Mouse (Mus musculus): ENCODE measurements around the gene Anks1b. TPM values are rescaled to one million over a fixed set of nuclear protein-coding genes. Genes with fewer than 3 reads are reported as not detected.

Anks1b gene
- polyA plus RNA-seq, 1 experiment from 2014 or later, result 13.0 TPM

DNA sequence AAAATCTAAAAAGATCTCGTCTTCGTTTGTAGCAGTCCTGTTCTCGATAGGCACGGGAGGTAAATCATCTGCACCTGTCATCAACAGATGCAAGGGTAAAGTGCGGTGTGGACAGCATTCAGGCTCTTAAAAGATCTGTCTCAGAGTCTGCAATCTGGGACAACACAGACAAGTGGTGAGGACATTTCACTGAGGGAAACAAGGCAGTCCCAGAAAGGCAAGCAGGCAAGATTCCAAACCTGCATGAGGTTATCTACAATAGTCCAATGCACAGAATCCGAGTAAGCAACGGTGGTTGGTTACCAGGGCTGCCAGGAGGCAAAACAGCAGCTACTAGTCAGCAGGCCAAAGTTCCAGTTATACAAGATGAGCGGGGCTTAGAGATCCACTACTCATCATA lies 912.4 kb downstream of the Anks1b start:
- H3K36me3 ChIP-seq (ENCODE audit: control insufficient read depth, insufficient read depth, low read length), result no peaks in the 10 kb centered on the region
- DNase-seq (ENCODE audit: low spot score) (no peak), ATAC-seq (ENCODE audit: low FRiP score) (no peak)
- no peaks in the 10 kb centered on the region for H3K4me1 ChIP-seq (replicated peaks; ENCODE audit: control insufficient read depth, insufficient read depth, low read length)
- H3K9ac ChIP-seq (ENCODE audit: low read depth, low read length), result no peak overlapping the region
- no peak overlapping the region for H3K27ac ChIP-seq (ENCODE audit: low read depth, low read length)
- H3K9me3 ChIP-seq (ENCODE audit: control insufficient read depth, low read length), result no peaks in the 10 kb centered on the region
- H3K4me3 ChIP-seq (ENCODE audit: low read depth, low read length), result no peak overlapping the region
- H3K4me2 ChIP-seq (replicated peaks; ENCODE audit: low read depth, low read length), result no peak overlapping the region
- H3K27me3 ChIP-seq (ENCODE audit: control insufficient read depth, insufficient read depth, low read length), result no peaks in the 10 kb centered on the region
- WGBS, result 89% methylated on average over 8 of the region's 8 CpGs

- Histone ChIP-seq H3K36me3 (ENCODE audit: control insufficient read depth, insufficient read depth, low read length) (no peaks in the 10 kb centered on the region), H3K27ac (ENCODE audit: low read depth, low read length) (no peak overlapping the region), H3K4me3 (ENCODE audit: low read depth, low read length) (no peak overlapping the region), H3K4me1 (replicated peaks; ENCODE audit: control insufficient read depth, insufficient read depth, low read length) (no peaks in the 10 kb centered on the region), H3K9me3 (ENCODE audit: control insufficient read depth, low read length) (no peaks in the 10 kb centered on the region), H3K27me3 (ENCODE audit: control insufficient read depth, insufficient read depth, low read length) (no peaks in the 10 kb centered on the region), H3K4me2 (replicated peaks; ENCODE audit: low read depth, low read length) (no peak overlapping the region), H3K9ac (ENCODE audit: low read depth, low read length) (no peak overlapping the region)
- 48% methylated on average over 6 of the region's 6 CpGs for WGBS
- ATAC-seq (ENCODE audit: low FRiP score), result no peak
- DNase-seq (ENCODE audit: low spot score), result no peak
These were observed 929.8 kb downstream of the Anks1b start for GRCm38 (mm10) chr10:90803112-90803511.

GRCm38 (mm10) chr10:90804602-90805095 lies 931.3 kb downstream of the Anks1b start:
- ATAC-seq (ENCODE audit: low FRiP score) (no peak), DNase-seq (ENCODE audit: low spot score) (no peak)
- WGBS, result 13% methylated on average over 4 of the region's 4 CpGs
- H3K27ac ChIP-seq (ENCODE audit: low read depth, low read length), result no peak overlapping the region
- no peaks in the 10 kb centered on the region for H3K27me3 ChIP-seq (ENCODE audit: control insufficient read depth, insufficient read depth, low read length)
- no peaks in the 10 kb centered on the region for H3K4me1 ChIP-seq (replicated peaks; ENCODE audit: control insufficient read depth, insufficient read depth, low read length)
- no peaks in the 10 kb centered on the region for H3K9me3 ChIP-seq (ENCODE audit: control insufficient read depth, low read length)
- H3K9ac ChIP-seq (ENCODE audit: low read depth, low read length), result no peak overlapping the region
- H3K4me3 ChIP-seq (ENCODE audit: low read depth, low read length), result no peak overlapping the region
- H3K4me2 ChIP-seq (replicated peaks; ENCODE audit: low read depth, low read length), result no peak overlapping the region
- H3K36me3 ChIP-seq (ENCODE audit: control insufficient read depth, insufficient read depth, low read length), result no peaks in the 10 kb centered on the region

DNA sequence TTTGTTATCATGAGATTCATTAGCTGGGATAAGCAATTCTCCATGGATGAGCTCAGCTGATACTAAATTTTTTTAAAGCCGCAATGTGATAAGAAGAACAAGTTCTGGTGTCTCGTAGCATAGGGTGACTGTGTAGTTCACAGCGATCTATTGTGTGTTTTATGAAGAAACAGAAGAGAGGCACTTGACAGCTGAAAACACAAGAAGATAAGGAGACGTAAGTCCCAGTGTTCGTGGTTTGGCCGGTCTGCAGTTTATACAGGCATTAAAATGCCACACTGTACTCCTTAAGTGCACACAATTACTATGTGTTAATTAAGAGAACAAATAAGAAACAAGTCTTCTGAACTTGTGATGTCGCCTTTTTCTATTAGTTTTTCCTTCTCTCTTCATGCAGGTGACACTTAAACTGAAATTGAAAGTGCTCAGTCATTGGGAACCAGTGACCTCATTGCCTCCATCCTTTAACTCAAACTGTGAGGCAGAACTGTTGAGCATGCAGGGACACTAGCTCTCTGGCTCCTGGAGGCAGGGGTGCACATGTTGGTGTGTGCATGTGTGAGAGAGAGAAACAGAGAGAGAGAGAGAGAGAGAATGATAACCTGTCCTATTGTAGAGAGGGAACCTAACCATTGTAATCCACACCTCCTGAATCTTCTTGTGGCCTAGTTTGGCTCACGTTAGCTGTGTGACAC lies 935.5 kb downstream of the Anks1b start:
- no peak overlapping the region for H3K4me2 ChIP-seq (replicated peaks; ENCODE audit: low read depth, low read length)
- WGBS, result 87% methylated on average over 8 of the region's 8 CpGs
- no peak overlapping the region for H3K9ac ChIP-seq (ENCODE audit: low read depth, low read length)
- H3K9me3 ChIP-seq (ENCODE audit: control insufficient read depth, low read length), result no peaks in the 10 kb centered on the region
- ATAC-seq (ENCODE audit: low FRiP score) (no peak), DNase-seq (ENCODE audit: low spot score) (no peak)
- H3K4me1 ChIP-seq (replicated peaks; ENCODE audit: control insufficient read depth, insufficient read depth, low read length), result no peaks in the 10 kb centered on the region
- no peaks in the 10 kb centered on the region for H3K36me3 ChIP-seq (ENCODE audit: control insufficient read depth, insufficient read depth, low read length)
- no peak overlapping the region for H3K27ac ChIP-seq (ENCODE audit: low read depth, low read length)
- H3K27me3 ChIP-seq (ENCODE audit: control insufficient read depth, insufficient read depth, low read length), result no peaks in the 10 kb centered on the region
- no peak overlapping the region for H3K4me3 ChIP-seq (ENCODE audit: low read depth, low read length)

DNA sequence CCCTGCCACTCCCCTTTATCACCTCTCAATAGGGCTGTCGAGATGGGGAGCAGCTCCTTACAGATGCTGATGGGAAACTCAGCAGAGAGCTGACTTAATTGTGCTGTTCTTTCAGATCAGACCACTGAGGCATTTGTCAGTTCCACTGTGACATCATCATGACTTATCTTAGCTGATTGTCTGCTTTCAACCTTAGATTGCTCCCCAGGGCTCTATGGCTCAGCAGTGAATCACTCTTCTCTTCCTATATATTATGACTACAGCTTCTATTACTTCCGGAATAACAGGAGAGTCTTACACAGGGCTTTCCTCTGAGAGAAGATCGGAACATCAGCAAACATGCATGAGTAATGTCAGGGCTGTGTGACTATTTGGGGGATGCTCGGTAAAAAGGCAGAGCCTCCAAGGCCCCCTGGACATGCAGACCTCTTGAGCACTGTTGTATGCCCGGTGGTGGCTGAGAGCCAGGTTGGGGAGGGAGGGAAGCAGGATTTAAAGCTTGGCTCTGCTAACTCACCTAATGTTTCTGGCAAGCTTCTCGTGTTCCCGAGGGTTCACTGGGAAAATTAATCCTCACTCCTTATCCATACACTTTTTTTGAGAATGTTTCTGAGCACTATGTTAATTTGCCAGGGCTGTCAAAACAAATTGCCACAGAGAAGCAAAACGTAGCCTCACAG lies 936.7 kb downstream of the Anks1b start:
- H3K36me3 ChIP-seq (ENCODE audit: control insufficient read depth, insufficient read depth, low read length), result no peaks in the 10 kb centered on the region
- no peaks in the 10 kb centered on the region for H3K27me3 ChIP-seq (ENCODE audit: control insufficient read depth, insufficient read depth, low read length)
- H3K4me2 ChIP-seq (replicated peaks; ENCODE audit: low read depth, low read length), result no peak overlapping the region
- DNase-seq (ENCODE audit: low spot score), result no peak
- H3K9ac ChIP-seq (ENCODE audit: low read depth, low read length), result no peak overlapping the region
- no peak for ATAC-seq (ENCODE audit: low FRiP score)
- H3K4me3 ChIP-seq (ENCODE audit: low read depth, low read length), result no peak overlapping the region
- no peaks in the 10 kb centered on the region for H3K4me1 ChIP-seq (replicated peaks; ENCODE audit: control insufficient read depth, insufficient read depth, low read length)
- no peaks in the 10 kb centered on the region for H3K9me3 ChIP-seq (ENCODE audit: control insufficient read depth, low read length)
- no peak overlapping the region for H3K27ac ChIP-seq (ENCODE audit: low read depth, low read length)
- 31% methylated on average over 8 of the region's 8 CpGs for WGBS

- no peak overlapping the region for H3K27ac ChIP-seq (ENCODE audit: low read depth, low read length)
- no peaks in the 10 kb centered on the region for H3K4me1 ChIP-seq (replicated peaks; ENCODE audit: control insufficient read depth, insufficient read depth, low read length)
- no peak overlapping the region for H3K9ac ChIP-seq (ENCODE audit: low read depth, low read length)
- H3K27me3 ChIP-seq (ENCODE audit: control insufficient read depth, insufficient read depth, low read length), result no peaks in the 10 kb centered on the region
- H3K9me3 ChIP-seq (ENCODE audit: control insufficient read depth, low read length), result no peaks in the 10 kb centered on the region
- ATAC-seq (ENCODE audit: low FRiP score), result no peak
- WGBS, result 79% methylated on average over 4 of the region's 4 CpGs
- H3K4me3 ChIP-seq (ENCODE audit: low read depth, low read length), result no peak overlapping the region
- no peak overlapping the region for H3K4me2 ChIP-seq (replicated peaks; ENCODE audit: low read depth, low read length)
- no peaks in the 10 kb centered on the region for H3K36me3 ChIP-seq (ENCODE audit: control insufficient read depth, insufficient read depth, low read length)
- DNase-seq (ENCODE audit: low spot score), result no peak
These were observed 938.1 kb downstream of the Anks1b start for GRCm38 (mm10) chr10:90811446-90811845.

- Histone ChIP-seq H3K4me3 (ENCODE audit: low read depth, low read length) (no peak overlapping the region), H3K4me2 (replicated peaks; ENCODE audit: low read depth, low read length) (no peak overlapping the region), H3K9ac (ENCODE audit: low read depth, low read length) (no peak overlapping the region), H3K27me3 (ENCODE audit: control insufficient read depth, insufficient read depth, low read length) (no peaks in the 10 kb centered on the region), H3K36me3 (ENCODE audit: control insufficient read depth, insufficient read depth, low read length) (no peaks in the 10 kb centered on the region), H3K27ac (ENCODE audit: low read depth, low read length) (no peak overlapping the region), H3K4me1 (replicated peaks; ENCODE audit: control insufficient read depth, insufficient read depth, low read length) (no peaks in the 10 kb centered on the region), H3K9me3 (ENCODE audit: control insufficient read depth, low read length) (no peaks in the 10 kb centered on the region)
- DNase-seq (ENCODE audit: low spot score), result no peak
- ATAC-seq (ENCODE audit: low FRiP score), result no peak
- WGBS, result 91% methylated on average over 5 of the region's 5 CpGs
These were observed 940.0 kb downstream of the Anks1b start for GRCm38 (mm10) chr10:90813326-90813725.

DNA sequence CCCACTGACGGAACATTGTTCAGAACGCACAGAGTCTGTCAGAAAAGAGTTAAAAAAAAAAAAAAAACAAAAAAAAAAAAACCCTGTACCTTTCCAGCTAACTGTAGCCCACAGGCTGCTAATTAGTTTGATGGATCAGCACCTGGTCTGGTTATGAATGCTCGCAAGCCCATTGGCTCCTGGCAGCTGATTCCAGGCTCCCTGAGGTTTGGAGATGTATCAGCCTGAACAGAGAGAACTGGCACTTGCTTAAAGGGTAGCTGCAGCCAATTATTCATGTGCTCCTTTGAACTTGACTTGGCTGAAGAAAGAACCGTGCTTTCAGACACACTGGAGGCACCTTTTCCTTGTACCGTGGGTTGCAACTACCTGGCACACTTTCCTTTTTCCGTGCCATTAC lies 941.1 kb downstream of the Anks1b start:
- ATAC-seq (ENCODE audit: low FRiP score) (no peak), DNase-seq (ENCODE audit: low spot score) (no peak)
- WGBS, result 75% methylated on average over 6 of the region's 6 CpGs
- Histone ChIP-seq H3K4me1 (replicated peaks; ENCODE audit: control insufficient read depth, insufficient read depth, low read length) (no peaks in the 10 kb centered on the region; the same call in 1 of the 2 replicates), H3K4me3 (ENCODE audit: low read depth, low read length) (no peak overlapping the region), H3K36me3 (ENCODE audit: control insufficient read depth, insufficient read depth, low read length) (no peaks in the 10 kb centered on the region), H3K9ac (ENCODE audit: low read depth, low read length) (no peak overlapping the region), H3K27ac (ENCODE audit: low read depth, low read length) (no peak overlapping the region), H3K27me3 (ENCODE audit: control insufficient read depth, insufficient read depth, low read length) (no peaks in the 10 kb centered on the region), H3K9me3 (ENCODE audit: control insufficient read depth, low read length) (no peaks in the 10 kb centered on the region), H3K4me2 (replicated peaks; ENCODE audit: low read depth, low read length) (no peak overlapping the region)
